Mouse (Mus musculus): ENCODE results near the gene Hsd3b1.
"Not testable (repeated sequence)": the region's sequence is repeated elsewhere in the genome, so short reads cannot be mapped to it uniquely, and the experiment has no call there.

DNA sequence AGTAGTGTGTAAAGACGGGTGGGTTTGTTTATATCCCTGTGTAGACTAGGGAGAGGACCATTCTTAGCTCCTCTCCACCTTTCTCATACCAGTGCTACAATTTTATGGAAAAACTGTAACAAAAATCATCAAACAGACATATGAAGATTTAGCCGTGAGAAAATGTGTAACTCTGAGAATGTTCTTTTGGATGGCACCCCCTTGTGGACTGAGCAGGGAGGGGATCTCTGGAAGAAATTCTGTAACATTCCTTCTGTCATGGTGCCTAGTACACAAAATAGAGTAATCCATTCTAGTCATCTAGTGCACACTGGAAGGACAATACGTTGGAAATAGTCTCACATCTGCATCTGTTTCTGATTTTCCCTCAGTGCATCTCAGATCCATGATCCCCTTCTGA, 54.6 kb downstream of the Hsd3b1 start:
- not testable (repeated sequence) for TF ChIP-seq CTCF, POLR2A (IDR thresholded peaks at IDR 0.05; ENCODE audit: insufficient read depth, low read depth, low read length)

Data from olfactory bulb, adult 2 months (tissue).